Mouse (Mus musculus): ENCODE data around the gene Usp37. TPM values are rescaled to one million over a fixed set of nuclear protein-coding genes. Genes with fewer than 3 reads are reported as not detected.
A peak's percentile ranks its signal among the peaks of the same experiment; 100 is the strongest.

Usp37 gene
- total and polyA plus RNA-seq, 2 experiments = 1.4 to 5.3 TPM

GRCm38 (mm10) chr1:74452611-74453045 lies 91.5 kb downstream of the Usp37 start:
- Histone ChIP-seq H3K27ac (replicated peaks; ENCODE audit: insufficient read depth, low read depth, low read length) (no peak overlapping the region), H3K79me2 (ENCODE audit: control insufficient read depth, insufficient read depth, low read length) (no peaks in the 10 kb centered on the region), H3K4me1 (ENCODE audit: control insufficient read depth, insufficient read depth, low read length) (no peaks in the 10 kb centered on the region), H3K27me3 (ENCODE audit: control insufficient read depth, insufficient read depth, low read length) (no peaks in the 10 kb centered on the region), H3K36me3 (ENCODE audit: control insufficient read depth, insufficient read depth, low read length) (peaks cover 34% of the 10 kb centered on the region), H3K4me3 (ENCODE audit: insufficient read depth, low read depth, low read length) (no peak overlapping the region), H3K9ac (ENCODE audit: low read depth, low read length) (no peak overlapping the region)
- WGBS = 48% methylated on average over 4 of the region's 4 CpGs
- DNase-seq (ENCODE audit: extremely low read depth, low read depth, low spot score) = peak; percentile 53
- no peak for TF ChIP-seq POLR2A (IDR thresholded peaks at IDR 0.05; ENCODE audit: extremely low read depth, insufficient read depth, low read length)
- peak; percentile 56 for TF ChIP-seq CTCF (IDR thresholded peaks at IDR 0.05; ENCODE audit: low read depth, low read length)

- WGBS = 96% methylated on average over 2 of the region's 2 CpGs
- peaks cover 39% of the 10 kb centered on the region for H3K36me3 ChIP-seq (ENCODE audit: control insufficient read depth, insufficient read depth, low read length)
- no peak for TF ChIP-seq CTCF (IDR thresholded peaks at IDR 0.05; ENCODE audit: low read depth, low read length)
Observed at GRCm38 (mm10) chr1:74444538-74444937, 99.5 kb downstream of the Usp37 start.

GRCm38 (mm10) chr1:74439166-74439876 lies 104.8 kb downstream of the Usp37 start:
- WGBS = 90% methylated on average over 19 of the region's 19 CpGs
- Histone ChIP-seq H3K9ac (ENCODE audit: low read depth, low read length) (no peak overlapping the region), H3K27ac (replicated peaks; ENCODE audit: insufficient read depth, low read depth, low read length) (no peak overlapping the region), H3K4me1 (ENCODE audit: control insufficient read depth, insufficient read depth, low read length) (no peaks in the 10 kb centered on the region), H3K27me3 (ENCODE audit: control insufficient read depth, insufficient read depth, low read length) (no peaks in the 10 kb centered on the region), H3K79me2 (ENCODE audit: control insufficient read depth, insufficient read depth, low read length) (no peaks in the 10 kb centered on the region), H3K36me3 (ENCODE audit: control insufficient read depth, insufficient read depth, low read length) (peaks cover 30% of the 10 kb centered on the region), H3K4me3 (ENCODE audit: insufficient read depth, low read depth, low read length) (no peak overlapping the region)
- TF ChIP-seq POLR2A (IDR thresholded peaks at IDR 0.05; ENCODE audit: extremely low read depth, insufficient read depth, low read length) = no peak
- TF ChIP-seq CTCF (IDR thresholded peaks at IDR 0.05; ENCODE audit: low read depth, low read length) = no peak
- DNase-seq (ENCODE audit: extremely low read depth, low read depth, low spot score) = no peak

More at GRCm38 (mm10) chr1:74444538-74444937, 99.5 kb downstream of the Usp37 start:
- Histone ChIP-seq H3K4me3 (ENCODE audit: insufficient read depth, low read depth, low read length) (no peak overlapping the region), H3K4me1 (ENCODE audit: control insufficient read depth, insufficient read depth, low read length) (no peaks in the 10 kb centered on the region), H3K79me2 (ENCODE audit: control insufficient read depth, insufficient read depth, low read length) (no peaks in the 10 kb centered on the region), H3K27me3 (ENCODE audit: control insufficient read depth, insufficient read depth, low read length) (no peaks in the 10 kb centered on the region), H3K27ac (replicated peaks; ENCODE audit: insufficient read depth, low read depth, low read length) (no peak overlapping the region), H3K9ac (ENCODE audit: low read depth, low read length) (no peak overlapping the region)
- no peak for DNase-seq (ENCODE audit: extremely low read depth, low read depth, low spot score)

GRCm38 (mm10) chr1:74437702-74438427 lies 106.2 kb downstream of the Usp37 start:
- WGBS = 83% methylated on average over 8 of the region's 8 CpGs
- H3K27ac ChIP-seq (replicated peaks; ENCODE audit: insufficient read depth, low read depth, low read length) = no peak overlapping the region
- H3K36me3 ChIP-seq (ENCODE audit: control insufficient read depth, insufficient read depth, low read length) = peaks cover 27% of the 10 kb centered on the region
- no peak overlapping the region for H3K4me3 ChIP-seq (ENCODE audit: insufficient read depth, low read depth, low read length)
- DNase-seq (ENCODE audit: extremely low read depth, low read depth, low spot score) = peak; percentile 28
- no peak overlapping the region for H3K9ac ChIP-seq (ENCODE audit: low read depth, low read length)
- H3K4me1 ChIP-seq (ENCODE audit: control insufficient read depth, insufficient read depth, low read length) = no peaks in the 10 kb centered on the region
- H3K79me2 ChIP-seq (ENCODE audit: control insufficient read depth, insufficient read depth, low read length) = no peaks in the 10 kb centered on the region
- no peaks in the 10 kb centered on the region for H3K27me3 ChIP-seq (ENCODE audit: control insufficient read depth, insufficient read depth, low read length)
- TF ChIP-seq CTCF (IDR thresholded peaks at IDR 0.05; ENCODE audit: low read depth, low read length) (no peak), POLR2A (IDR thresholded peaks at IDR 0.05; ENCODE audit: extremely low read depth, insufficient read depth, low read length) (no peak)

- WGBS = 68% methylated on average over 6 of the region's 6 CpGs
- H3K36me3 ChIP-seq (ENCODE audit: control insufficient read depth, insufficient read depth, low read length) = peaks cover 17% of the 10 kb centered on the region
- TF ChIP-seq CTCF (IDR thresholded peaks at IDR 0.05; ENCODE audit: low read depth, low read length) (no peak), POLR2A (IDR thresholded peaks at IDR 0.05; ENCODE audit: extremely low read depth, insufficient read depth, low read length) (no peak)
- no peak for DNase-seq (ENCODE audit: extremely low read depth, low read depth, low spot score)
- no peaks in the 10 kb centered on the region for H3K4me1 ChIP-seq (ENCODE audit: control insufficient read depth, insufficient read depth, low read length)
- H3K4me3 ChIP-seq (ENCODE audit: insufficient read depth, low read depth, low read length) = no peak overlapping the region
- no peaks in the 10 kb centered on the region for H3K27me3 ChIP-seq (ENCODE audit: control insufficient read depth, insufficient read depth, low read length)
- no peak overlapping the region for H3K27ac ChIP-seq (replicated peaks; ENCODE audit: insufficient read depth, low read depth, low read length)
- H3K79me2 ChIP-seq (ENCODE audit: control insufficient read depth, insufficient read depth, low read length) = no peaks in the 10 kb centered on the region
- no peak overlapping the region for H3K9ac ChIP-seq (ENCODE audit: low read depth, low read length)
Observed at GRCm38 (mm10) chr1:74435563-74435962, 108.5 kb downstream of the Usp37 start.

GRCm38 (mm10) chr1:74434596-74434995 lies 109.5 kb downstream of the Usp37 start:
- H3K36me3 ChIP-seq (ENCODE audit: control insufficient read depth, insufficient read depth, low read length) = peaks cover 10% of the 10 kb centered on the region
- no peak overlapping the region for H3K4me3 ChIP-seq (ENCODE audit: insufficient read depth, low read depth, low read length)
- no peak overlapping the region for H3K27ac ChIP-seq (replicated peaks; ENCODE audit: insufficient read depth, low read depth, low read length)
- no peaks in the 10 kb centered on the region for H3K27me3 ChIP-seq (ENCODE audit: control insufficient read depth, insufficient read depth, low read length)
- TF ChIP-seq CTCF (IDR thresholded peaks at IDR 0.05; ENCODE audit: low read depth, low read length) (no peak), POLR2A (IDR thresholded peaks at IDR 0.05; ENCODE audit: extremely low read depth, insufficient read depth, low read length) (no peak)
- no peaks in the 10 kb centered on the region for H3K79me2 ChIP-seq (ENCODE audit: control insufficient read depth, insufficient read depth, low read length)
- WGBS = 66% methylated on average over 5 of the region's 5 CpGs
- H3K9ac ChIP-seq (ENCODE audit: low read depth, low read length) = no peak overlapping the region
- DNase-seq (ENCODE audit: extremely low read depth, low read depth, low spot score) = no peak
- no peaks in the 10 kb centered on the region for H3K4me1 ChIP-seq (ENCODE audit: control insufficient read depth, insufficient read depth, low read length)

All from liver, adult 2 months (tissue).